Mouse (Mus musculus): ENCODE results near the gene Iqgap2. TPM values are rescaled to one million over a fixed set of nuclear protein-coding genes. Genes with fewer than 3 reads are reported as not detected.

The Iqgap2 gene
- total RNA-seq (2012; rRNA removed) (0.20 and 0.27 TPM in 2 replicates), polyA plus RNA-seq (2012; ENCODE audit: insufficient read depth in 1 of 2, insufficient read length in 2 of 2, low read depth in 1 of 2, low replicate concordance in 2 of 2, missing spikeins in 1 of 2) (under 1 TPM in 1 of 2 experiments, not detected in 1; 0.32 TPM)

GRCm38 (mm10) chr13:95891491-95891925 lies at the start of gene Iqgap2:
TSS of gene Iqgap2 (minus strand) at chr13:95891922.
- no peaks in the 10 kb centered on the region for H3K36me3 ChIP-seq (ENCODE audit: control insufficient read depth in 1 of 2, insufficient read depth in 2 of 2, low read length in 2 of 2)
- no peaks in the 10 kb centered on the region for H3K79me2 ChIP-seq (ENCODE audit: control insufficient read depth, insufficient read depth, low read length, poor library complexity)
- no peaks in the 10 kb centered on the region for H3K4me1 ChIP-seq (ENCODE audit: control insufficient read depth in 1 of 2, insufficient read depth in 2 of 2, low read length in 2 of 2)
- no peaks in the 10 kb centered on the region for H3K9me3 ChIP-seq (replicated peaks; ENCODE audit: insufficient read depth, low read length)
- DNase-seq (ENCODE audit: low read depth, low spot score) = no peak
- no peaks in the 10 kb centered on the region; a peak in 1 of 4 replicates for H3K27me3 ChIP-seq (ENCODE audit: control insufficient read depth in 1 of 2, insufficient read depth in 2 of 2, low read length in 2 of 2)
- no peak within 1 kb of the TSS for H3K9ac ChIP-seq (ENCODE audit: control insufficient read depth, low read depth, low read length, poor library complexity, severe bottlenecking)
- no peak for TF ChIP-seq UBTF (IDR thresholded peaks at IDR 0.05; ENCODE audit: borderline replicate concordance, insufficient read depth, low read depth, low read length)
- TF ChIP-seq EP300 (IDR thresholded peaks at IDR 0.05; ENCODE audit: low read depth in 1 of 2, low read length in 2 of 2) = no peak
- TF ChIP-seq JUND (IDR thresholded peaks at IDR 0.05; ENCODE audit: low read depth, low read length) = no peak
- no peak for TF ChIP-seq E2F4 (IDR thresholded peaks at IDR 0.05; ENCODE audit: borderline replicate concordance, low read depth, low read length)
- no peak for TF ChIP-seq MAFK (IDR thresholded peaks at IDR 0.05; ENCODE audit: borderline replicate concordance, low read depth, low read length)
- no peak for TF ChIP-seq SIN3A (IDR thresholded peaks at IDR 0.05; ENCODE audit: low read length)
- TF ChIP-seq USF1 (IDR thresholded peaks at IDR 0.05; ENCODE audit: low read depth, low read length) = no peak
- no peak for TF ChIP-seq CHD1 (IDR thresholded peaks at IDR 0.05; ENCODE audit: low read depth, low read length)
- TF ChIP-seq MXI1 (IDR thresholded peaks at IDR 0.05; ENCODE audit: low read depth, low read length) = no peak
- TF ChIP-seq TAL1 (IDR thresholded peaks at IDR 0.05; ENCODE audit: low read length) = no peak
- no peak for TF ChIP-seq CTCF (IDR thresholded peaks at IDR 0.05 in 2 of 3, conservative IDR thresholded peaks at IDR 0.05 in 1 of 3; ENCODE audit: control insufficient read depth in 1 of 3, insufficient read depth in 1 of 3, low read depth in 2 of 3, low read length in 3 of 3, poor library complexity in 1 of 3, severe bottlenecking in 1 of 3)
- TF ChIP-seq RCOR1 (IDR thresholded peaks at IDR 0.05; ENCODE audit: low read depth, low read length) = no peak
- no peak for TF ChIP-seq MAZ (IDR thresholded peaks at IDR 0.05; ENCODE audit: low read depth, low read length)
- H3K27ac ChIP-seq (ENCODE audit: control insufficient read depth, low read depth, low read length) = no peak within 1 kb of the TSS
- H3K4me3 ChIP-seq (ENCODE audit: control insufficient read depth in 1 of 2, insufficient read depth in 1 of 2, low read depth in 2 of 2, low read length in 2 of 2) = no peak within 1 kb of the TSS

DNA sequence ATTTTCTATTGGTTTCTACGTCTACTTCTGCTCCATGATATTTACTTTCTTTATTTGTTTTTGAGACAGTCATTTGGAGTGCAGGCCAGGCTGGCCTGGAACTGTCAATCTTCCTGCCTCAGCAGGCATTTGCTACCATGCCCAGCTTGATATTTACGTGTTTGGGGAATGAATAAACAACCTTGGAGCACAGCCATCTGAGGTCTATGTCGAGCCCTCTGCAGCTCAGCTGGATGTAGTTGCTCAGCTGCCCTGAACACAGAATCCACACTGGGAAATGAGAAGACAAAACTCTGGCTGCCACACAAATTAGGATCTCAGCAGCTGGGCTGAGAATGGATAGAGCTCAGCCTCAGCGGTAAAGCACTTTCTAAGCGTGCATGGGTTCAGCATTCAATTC lies 49.1 kb upstream of the Iqgap2 start:
- no peaks in the 10 kb centered on the region for H3K9me3 ChIP-seq (replicated peaks; ENCODE audit: insufficient read depth, low read length)
- no peaks in the 10 kb centered on the region for H3K36me3 ChIP-seq (ENCODE audit: control insufficient read depth in 1 of 2, insufficient read depth in 2 of 2, low read length in 2 of 2)
- H3K4me3 ChIP-seq (ENCODE audit: control insufficient read depth in 1 of 2, insufficient read depth in 1 of 2, low read depth in 2 of 2, low read length in 2 of 2) = no peak overlapping the region
- DNase-seq (ENCODE audit: low read depth, low spot score) = no peak
- H3K79me2 ChIP-seq (ENCODE audit: control insufficient read depth, insufficient read depth, low read length, poor library complexity) = no peaks in the 10 kb centered on the region
- peaks cover 0 to under 1% of the 10 kb centered on the region in 2 experiments; a peak in 2 of 4 replicates for H3K27me3 ChIP-seq (ENCODE audit: control insufficient read depth in 1 of 2, insufficient read depth in 2 of 2, low read length in 2 of 2)
- TF ChIP-seq SIN3A (IDR thresholded peaks at IDR 0.05; ENCODE audit: low read length) = no peak
- no peak for TF ChIP-seq BHLHE40 (IDR thresholded peaks at IDR 0.05; ENCODE audit: borderline replicate concordance, low read depth, low read length)
- TF ChIP-seq TCF12 (IDR thresholded peaks at IDR 0.05; ENCODE audit: low read depth, low read length) = no peak
- no peak for TF ChIP-seq TAL1 (IDR thresholded peaks at IDR 0.05; ENCODE audit: low read length)
- H3K4me1 ChIP-seq (ENCODE audit: control insufficient read depth in 1 of 2, insufficient read depth in 2 of 2, low read length in 2 of 2) = no peaks in the 10 kb centered on the region
- H3K27ac ChIP-seq (ENCODE audit: control insufficient read depth, low read depth, low read length) = no peak overlapping the region
- no peak overlapping the region for H3K9ac ChIP-seq (ENCODE audit: control insufficient read depth, low read depth, low read length, poor library complexity, severe bottlenecking)
